Mouse (Mus musculus) spleen, adult 18-20 months (tissue): Measurements from ENCODE around the gene Ints2.
"Not testable (repeated sequence)": the region's sequence is repeated elsewhere in the genome, so short reads cannot be mapped to it uniquely, and the experiment has no call there.

Experiments
- DNase-seq, 2 experiments: peaks; one replicate each; pipeline ENCODE4 v3.0.0; 2022; ENCODE audit warnings: mixed read lengths in 2 of 2

Gene Ints2

DNA sequence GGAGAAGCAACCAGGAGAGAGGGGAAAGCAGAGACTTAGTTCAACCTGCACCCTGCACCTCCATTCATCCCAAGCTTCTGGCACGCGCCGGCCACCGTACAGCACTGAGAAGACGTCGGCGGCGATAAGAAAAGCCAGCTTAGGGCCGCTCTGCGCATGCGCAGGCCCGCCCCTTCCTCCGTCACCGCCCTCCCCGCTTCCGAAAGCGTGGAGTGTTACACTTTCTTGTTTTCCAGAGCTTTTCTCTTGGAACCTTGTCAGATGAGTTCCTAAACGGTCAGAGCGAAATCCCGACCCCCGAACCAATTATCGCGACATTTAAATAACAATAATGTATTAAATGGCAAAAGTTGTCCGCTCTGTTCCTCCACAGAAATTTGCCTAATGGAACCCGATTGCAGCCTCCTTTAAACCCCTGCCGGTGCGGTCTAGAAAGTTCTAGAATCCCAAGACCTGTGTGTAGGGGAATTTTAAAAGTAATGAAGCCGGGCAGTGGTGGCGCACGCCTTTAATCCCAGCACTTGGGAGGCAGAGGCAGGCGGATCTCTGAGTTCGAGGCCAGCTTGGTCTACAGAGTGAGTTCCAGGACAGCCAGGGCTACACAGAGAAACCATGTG lies at the start of gene Ints2:
TSS of gene Ints2 (minus strand) at position 116 of the 617 bp plus-strand sequence.
- DNase-seq, result peak; percentile 85 to 93

DNA sequence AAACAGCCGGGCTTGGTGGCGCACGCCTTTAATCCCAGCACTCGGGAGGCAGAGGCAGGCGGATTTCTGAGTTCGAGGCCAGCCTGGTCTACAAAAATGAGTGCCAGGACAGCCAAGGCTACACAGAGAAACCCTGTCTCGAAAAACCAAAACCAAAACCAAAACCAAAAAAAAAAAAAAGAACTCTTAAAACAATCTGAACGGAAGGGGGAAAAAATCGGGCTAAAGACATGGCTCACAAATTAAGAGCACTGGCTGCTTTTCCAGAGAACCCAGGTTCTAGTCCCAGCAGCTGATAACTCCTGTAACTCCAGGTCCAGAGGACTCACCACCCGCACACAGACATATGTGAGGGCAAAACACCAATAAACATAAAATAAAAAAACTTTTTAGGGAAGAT lies 34.8 kb upstream of the Ints2 start:
- DNase-seq, result not testable (repeated sequence)

DNA sequence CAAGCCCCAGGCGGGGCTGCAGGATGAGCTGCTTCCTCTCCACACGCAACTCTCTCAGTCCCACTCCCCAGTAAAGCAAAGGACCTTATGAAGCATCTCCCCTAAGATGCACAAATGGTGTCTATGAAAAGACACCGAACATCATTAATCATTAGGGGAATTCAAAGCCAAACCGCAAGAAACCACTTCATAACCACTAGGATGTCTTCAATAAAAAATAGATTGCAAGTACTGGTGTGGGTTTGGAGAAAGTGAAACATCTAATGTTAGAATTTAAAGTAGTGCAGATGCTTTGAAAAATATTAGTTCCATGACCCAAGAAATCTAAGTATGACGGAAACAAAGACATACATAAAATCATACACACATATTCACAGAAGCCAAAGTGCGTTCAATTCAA lies 34.3 kb upstream of the Ints2 start:
- no peak for DNase-seq

DNA sequence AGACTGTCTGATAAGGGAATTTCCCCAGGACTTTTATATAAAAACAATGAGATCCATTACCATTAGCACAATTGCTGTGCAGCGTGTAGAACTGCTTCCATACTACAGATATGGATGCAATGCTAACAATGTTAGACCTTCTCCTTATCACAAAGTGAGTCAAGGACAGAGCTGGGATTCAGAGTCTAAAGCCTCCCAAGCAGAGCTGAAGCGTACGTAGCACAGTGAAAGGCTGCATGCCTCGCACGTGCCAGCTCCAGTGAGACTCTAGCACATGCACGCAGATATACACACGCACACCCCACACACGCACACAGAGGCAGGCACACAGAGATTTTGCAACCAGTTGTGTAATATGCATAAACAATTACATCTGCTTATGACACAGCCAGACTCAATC lies 28.4 kb upstream of the Ints2 start:
- DNase-seq, result no peak

DNA sequence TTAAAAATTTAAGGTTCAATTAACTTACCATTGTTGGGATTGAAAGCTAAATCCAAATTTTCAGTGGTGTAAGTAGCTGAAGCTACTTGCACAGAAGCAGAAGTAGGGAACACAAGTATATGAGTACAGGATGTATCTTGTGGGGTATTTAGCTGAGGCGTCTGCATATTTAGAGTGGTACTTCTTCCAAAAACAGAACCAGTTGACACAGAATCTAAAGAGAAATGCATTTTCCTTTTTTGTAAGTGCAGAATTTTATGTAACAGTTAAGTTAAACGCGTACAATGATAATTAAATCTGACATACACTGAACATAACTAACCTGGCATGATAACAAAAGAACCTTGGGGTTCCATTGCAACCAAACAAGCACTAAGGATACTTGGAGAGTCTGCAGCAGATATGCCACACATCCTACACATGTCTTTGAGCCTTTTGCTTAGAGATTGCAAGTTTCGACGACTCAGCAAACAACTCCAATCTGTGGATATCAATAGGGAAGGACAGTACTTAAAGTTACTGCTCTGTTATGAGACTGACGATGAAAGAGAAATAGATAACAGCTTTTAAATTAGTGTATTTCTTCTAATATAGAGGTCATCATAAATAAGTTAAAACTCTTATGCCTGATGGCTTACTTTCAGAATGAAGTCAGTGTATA lies 21.2 kb upstream of the Ints2 start:
- DNase-seq, result no peak

DNA sequence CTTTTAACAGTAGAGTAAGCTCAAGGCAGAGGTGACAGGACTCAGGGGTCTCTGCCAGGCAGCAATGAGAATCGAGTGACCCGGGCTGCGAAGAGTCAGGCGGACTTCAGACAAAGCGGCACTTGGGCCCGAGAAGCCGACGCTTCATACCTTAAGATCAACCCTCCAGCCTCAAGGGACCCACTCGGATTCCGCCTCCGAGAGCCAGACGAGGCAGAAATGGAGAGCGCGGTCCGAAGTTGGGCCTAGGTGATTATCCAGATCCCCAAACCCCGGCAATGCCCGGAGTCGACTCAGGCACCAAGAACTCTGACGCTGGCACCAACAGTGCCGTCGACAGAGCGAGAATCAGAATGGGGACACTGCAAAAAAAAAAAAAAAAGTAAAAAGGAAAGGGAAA lies 321 bp downstream of the Ints2 start:
- no peak for DNase-seq

DNA sequence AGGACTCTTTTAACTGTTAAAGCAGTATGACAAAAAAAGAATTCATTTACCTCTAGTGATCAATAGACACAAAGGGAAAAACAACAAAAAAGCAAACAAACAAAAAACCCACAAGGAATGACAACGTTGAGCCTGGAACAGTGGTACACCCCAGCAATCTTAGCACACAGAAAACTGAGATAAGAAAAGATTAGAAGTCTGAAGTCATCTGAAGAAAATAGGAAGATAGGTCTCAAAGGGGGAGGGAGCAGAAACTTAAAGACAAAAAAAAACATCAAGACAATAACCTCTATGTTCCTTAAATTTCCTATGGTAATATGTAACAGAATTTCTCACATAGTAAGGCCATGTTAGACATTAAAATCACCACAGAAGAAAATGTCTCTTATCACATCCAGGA lies 4.0 kb downstream of the Ints2 start:
- DNase-seq, result no peak

DNA sequence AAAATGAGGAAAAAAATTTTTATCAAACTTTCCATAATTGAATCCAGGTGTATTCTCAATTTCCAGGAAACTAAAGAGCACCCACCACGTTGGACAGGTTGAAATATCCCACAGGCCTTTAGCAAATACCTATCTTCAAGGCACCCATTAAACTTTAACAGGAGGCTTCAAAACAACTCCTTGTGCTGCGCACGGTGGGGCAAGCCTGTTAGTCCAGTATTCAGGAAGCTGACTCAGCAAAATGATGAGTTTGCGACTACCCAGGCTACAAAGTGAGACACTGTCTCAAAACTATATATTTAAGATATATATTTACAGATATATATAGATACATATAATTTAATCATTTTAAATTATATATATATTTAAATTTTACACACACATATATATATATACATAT lies 24.9 kb downstream of the Ints2 start:
- no peak for DNase-seq

DNA sequence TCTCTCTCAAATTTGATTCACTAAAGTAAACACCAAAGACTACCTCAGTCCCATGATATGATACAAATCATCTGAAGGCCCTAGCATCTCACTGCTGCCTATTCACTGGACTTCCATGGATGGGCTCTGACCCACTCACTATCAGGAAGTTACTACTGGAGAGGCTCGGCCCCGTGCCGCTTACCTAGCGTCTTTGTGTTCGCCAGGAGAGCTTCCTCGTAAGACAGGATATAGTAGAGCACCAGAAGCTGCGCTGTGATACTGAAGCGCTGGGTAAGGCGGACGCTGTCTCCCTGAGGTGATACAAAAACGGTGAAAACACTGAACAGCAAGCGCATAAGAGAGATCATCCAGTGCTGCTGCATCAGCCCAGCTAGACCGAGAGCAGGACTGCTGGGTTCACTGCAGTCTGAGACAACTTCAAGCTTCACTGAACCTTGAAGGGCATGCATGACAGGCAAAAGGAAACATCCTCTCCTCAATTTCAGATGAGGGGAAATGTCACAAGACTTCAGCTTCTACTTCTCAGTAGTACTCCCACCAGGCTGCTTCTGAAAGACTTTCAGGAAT lies 25.5 kb downstream of the Ints2 start:
- DNase-seq, result peak; percentile 7 to 10

DNA sequence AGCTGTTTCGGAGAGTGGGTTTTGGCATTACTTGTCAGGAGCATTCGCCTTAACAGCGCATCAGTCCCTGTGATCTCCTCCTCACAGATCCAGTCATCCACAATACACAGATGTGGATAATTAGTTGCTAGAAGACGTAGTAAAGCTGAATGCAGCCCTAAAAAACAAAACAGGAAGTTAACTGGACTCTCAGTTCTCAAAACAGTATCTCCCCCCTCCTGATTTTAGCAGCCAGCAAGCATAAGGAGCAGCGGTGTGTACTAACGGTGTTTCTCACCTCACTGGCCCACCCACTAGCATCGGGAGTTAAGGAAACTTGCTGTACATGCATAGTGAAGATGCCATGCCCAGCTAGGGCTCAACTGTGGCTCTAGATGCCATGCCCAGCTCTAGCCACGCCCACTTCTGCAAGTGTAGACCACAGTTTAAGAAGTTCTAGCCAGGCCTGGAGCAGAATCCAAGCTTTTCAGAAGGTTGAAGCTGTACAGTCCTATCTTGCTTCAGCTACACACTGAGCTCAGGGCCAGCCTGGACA lies 30.7 kb downstream of the Ints2 start:
- peak in 1 of 2 experiments; percentile 14 for DNase-seq

DNA sequence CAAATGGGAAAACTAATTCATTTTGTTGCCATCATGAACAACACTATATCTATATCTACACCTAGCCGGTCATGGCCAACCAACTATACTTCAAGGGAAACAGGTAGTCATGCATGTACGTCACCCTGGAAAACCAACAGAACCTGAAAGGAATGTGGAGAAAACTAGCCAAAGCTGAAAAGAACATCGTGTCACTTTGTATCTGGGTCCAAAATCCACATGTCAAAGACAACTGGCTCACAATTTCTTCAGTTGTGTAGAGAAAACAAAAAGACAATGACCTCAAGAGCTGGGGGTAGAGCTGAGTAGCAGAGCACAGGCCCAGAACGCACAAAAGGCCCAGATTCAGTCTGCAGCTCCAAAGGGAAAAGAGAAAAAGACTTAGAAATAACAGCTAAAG lies 31.6 kb downstream of the Ints2 start:
- DNase-seq, result no peak

DNA sequence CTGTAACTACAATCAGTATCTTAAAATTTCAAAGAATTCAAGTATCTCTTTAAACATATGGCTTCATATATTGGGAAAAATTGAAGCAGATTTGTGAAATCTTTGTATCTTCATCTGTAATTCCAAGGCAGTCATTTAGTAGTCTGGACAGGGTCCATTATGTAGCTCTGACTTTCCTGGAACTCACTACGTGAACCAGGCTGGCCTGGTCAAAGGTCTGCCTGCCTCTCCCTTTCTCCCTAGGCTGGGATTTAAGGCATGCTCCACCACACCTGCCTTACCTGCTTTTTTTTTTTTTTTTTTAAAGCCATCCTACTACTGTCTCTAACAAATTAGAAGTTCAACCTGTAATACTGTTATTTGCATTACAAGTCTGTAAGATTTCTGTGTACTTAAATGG lies 45.6 kb downstream of the Ints2 start:
- DNase-seq, result no peak

DNA sequence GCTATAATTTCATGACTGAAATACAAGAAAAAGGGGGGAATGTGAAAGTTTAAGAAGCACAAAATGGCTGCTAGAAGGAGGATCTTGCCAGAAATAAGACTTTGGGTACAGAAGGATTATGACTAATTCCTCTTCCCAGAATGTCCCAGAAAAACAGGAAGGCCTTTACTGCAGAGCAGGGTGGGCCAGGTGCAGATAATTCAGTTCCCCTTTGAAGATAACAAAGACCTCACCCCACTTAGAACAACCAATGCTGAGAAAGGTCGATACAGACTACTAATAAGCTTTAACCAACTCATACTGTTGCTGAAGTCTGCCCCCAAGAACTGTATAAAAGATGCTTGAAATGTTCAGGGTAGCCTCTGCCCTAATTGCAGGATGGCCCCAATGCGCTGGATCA lies 48.3 kb downstream of the Ints2 start:
- no peak for DNase-seq

DNA sequence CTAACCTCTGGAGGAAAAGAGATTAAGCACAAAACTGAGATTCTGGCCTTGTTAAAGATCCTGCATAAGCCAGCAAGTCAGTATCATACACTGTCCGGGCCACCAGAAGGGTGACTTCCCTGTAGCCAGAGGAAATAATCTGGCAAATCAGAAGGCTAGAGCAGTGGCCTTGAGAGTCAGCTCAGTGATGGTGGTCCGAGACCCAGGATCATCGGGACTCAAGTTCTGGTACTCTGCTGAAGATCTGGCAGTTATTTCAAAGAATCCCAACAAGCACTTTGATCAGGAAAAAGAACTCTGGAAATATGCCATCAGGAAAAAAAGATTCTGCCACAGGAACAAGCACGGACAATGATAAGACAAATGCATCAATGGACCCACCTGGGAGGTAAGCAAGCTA lies 51.5 kb downstream of the Ints2 start:
- no peak for DNase-seq

DNA sequence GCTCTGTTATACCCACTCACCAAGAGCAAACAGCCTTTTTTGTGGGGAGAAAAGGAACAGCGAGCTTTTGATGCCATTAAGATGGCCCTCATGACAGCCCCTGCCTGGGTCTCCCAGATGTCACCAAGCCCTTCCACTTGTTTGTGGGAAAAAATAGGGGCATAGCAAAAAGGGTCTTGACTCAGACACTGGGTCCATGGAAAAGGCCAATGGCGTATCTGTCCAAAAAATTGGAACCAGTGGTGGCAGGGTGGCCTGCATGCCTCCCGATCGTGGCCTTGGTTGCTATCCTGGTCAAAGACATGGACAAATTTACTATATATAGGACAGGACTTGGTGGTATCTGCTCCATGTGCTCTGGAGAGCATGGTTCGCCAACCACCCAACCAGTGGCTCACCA lies 52.3 kb downstream of the Ints2 start:
- DNase-seq, result no peak

DNA sequence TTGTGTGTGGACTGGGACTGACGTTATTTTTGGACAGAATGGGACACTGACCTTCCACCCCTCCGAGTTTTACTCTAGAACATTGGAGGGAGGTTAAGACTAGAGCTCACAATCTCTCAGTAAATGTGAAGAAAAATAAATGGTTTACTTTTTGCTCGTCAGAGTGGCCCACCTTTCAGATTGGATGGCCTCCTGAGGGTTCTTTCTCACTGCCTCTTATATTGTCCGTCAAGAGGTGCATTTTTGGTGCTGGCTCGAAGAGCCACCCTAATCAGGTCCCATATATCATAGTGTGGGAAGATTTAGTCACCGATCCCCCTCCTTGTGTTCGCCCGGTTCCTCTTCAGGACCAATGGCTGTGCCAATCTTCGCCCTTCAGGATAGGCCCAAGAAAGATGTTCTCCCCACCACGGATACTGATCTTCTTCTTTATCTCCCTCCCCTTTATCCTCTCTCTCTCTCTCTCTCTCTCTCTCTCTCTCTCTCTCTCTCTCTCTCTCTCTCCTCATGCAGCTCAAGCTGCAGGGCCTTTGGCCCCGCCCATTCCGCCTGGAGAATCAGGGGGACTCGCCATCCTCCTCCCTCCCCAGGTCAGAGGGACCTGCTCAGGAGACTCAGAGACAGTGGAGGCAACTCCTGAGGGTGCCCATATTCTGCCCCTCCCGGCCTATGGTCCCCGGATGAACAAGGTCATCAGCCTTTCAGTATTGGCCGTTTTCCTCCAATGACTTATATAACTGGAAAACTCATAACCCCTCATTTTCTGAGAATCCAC lies 55.3 kb downstream of the Ints2 start:
- peak in 1 of 2 experiments; percentile 10 for DNase-seq

DNA sequence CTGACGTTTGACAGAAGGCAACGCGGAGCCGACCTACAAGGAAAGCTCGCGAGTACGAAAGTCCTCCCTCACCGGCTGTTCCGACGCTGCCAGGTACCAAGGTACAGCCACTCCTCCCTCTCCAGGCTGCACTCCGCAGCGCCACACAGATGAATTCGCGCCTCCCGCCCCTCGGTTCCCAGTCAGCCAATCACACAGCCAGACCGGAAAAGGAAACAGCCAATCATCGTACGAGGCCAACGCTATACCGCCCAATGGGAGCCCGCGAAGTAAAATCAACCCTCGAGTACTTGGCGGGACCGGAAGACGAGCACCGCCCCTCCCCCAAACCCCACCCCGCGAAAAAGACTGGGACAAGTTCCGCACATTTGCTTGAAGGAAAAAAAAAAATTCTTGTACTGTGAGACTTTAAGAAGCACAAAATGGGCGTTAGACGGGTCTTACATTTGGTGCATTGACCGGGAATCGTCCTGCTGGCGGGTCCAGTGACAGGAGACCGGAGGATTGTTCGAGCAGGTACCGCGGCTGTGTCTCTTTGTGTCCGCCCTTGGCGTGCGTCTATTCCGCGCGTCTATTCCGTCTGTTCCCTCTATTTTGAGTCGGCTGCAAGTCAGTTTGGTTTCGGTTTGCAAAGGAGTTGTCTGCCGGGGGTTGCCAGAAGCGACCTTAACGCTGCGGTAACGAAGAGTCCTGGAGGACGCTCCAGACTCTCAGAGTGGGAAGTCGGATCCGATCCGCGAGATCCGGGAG lies 56.2 kb downstream of the Ints2 start, which contains the start of gene Brip1:
TSS of gene Brip1 (minus strand) at position 157 of the 750 bp plus-strand sequence.
- peak; percentile 83 to 88 for DNase-seq

DNA sequence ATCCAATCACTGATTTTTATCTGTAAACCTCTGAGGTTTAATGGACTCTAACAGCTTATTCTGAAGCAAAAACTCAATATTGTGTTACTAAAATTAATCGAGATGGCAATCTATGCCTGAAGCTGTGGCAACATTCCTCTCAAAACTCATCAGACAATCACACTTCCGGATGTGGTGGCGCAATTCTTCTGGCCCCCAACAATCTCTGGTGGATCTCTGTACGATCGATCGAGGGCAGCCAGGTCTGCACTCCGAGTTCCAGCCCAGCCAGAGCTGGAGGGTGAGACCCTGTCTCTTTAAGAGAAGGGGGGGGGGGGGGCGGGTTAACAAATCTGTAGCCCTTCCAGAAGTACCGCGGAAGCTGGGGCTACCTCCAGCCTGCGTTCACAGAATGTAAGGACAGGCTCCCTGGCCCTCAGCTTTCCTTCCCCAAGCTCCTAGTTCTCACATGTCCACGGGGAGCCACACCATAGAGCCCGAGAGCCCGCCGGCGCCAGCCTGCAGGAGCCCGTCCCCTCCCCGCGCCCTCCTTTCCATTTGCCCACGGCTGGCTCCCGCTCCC lies 56.8 kb downstream of the Ints2 start:
- no peak for DNase-seq

DNA sequence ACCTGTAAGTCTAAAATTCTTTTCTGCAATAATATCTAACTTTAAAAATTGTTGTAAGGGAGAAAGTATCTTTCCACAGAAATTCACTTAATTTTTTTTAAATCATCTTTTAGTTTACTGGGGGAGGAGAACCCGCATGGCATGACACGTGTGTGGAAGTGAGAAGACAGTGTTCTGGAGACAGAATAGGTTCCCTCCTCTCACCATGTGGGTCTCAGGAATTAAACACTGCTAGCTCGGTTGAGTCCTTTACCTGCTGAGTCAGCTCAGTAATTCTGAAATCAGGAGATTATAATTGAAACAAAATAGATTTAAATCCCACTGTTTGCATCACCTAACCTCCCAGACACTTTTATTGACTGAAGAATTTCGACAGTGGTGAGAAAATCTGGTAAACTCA lies 57.6 kb downstream of the Ints2 start:
- no peak for DNase-seq

DNA sequence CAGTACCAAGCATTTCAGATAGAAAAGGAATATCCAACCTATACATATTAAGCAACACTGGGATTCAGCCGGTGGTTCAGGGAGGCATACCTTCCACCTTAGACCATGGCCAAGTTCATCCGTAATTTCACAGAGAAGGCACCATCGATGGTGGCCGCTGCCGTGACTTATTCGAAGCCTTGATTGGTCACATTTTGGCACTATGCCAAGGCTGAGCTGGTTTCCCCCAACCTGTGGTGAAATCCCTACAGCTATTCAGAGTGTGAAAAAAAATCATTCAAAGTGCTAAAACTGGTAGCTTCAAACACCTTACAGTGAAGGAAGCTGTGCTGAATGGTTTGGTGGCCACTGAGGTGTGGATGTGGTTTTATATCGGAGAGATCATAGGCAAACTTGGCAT lies 72.2 kb downstream of the Ints2 start:
- DNase-seq, result not testable (repeated sequence)

DNA sequence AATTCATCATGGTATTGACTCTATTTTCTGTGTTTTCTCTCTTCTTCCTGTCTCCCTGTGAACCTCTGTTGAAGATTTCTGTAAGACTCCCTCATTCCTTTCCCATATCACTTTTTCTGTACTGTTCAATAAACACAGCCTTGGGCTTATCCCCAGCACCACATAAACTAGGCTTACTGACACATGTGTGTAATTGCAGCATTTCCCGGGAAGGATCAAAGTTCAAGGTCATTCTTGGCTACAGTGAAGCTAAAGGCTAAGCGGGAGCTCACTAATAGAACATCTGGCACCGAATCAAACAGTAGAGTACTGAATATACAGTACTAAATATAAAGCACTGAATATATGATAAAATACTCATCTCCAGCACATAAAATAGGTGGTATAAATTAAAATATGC lies 81.5 kb downstream of the Ints2 start:
- no peak for DNase-seq

DNA sequence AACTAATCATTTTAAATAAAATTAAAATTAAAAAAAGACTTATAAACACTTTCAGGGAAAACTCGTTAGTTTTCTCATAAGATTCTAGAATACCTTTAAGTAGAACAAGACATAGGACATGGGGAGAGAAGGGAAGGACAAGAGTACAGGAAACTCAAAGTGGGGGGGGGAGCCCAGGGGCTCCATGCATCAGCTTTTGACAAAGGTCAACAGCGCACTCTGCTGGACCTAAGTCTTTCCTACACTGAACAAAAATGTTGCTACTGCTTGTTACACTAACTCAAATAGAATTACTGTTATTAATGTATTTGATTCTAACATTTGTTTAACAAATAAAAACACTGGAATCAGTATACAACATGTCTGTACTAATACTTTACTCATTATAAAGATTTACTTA lies 83.2 kb downstream of the Ints2 start:
- peak in 1 of 2 experiments; percentile 55 for DNase-seq
